Mouse (Mus musculus) thymus, adult 2 months (tissue): ENCODE measurements around the gene S100b. TPM values are rescaled to one million over a fixed set of nuclear protein-coding genes. Genes with fewer than 3 reads are reported as not detected.

Experiments used
- DNase-seq: peaks from one replicate; pipeline ENCODE4 v3.0.0; 2021
- H3K27ac ChIP-seq: fragments of 200-500 bp; 2 replicates; pipeline ENCODE4 v1.5.1; 2012; ENCODE audit warnings: low read length, control low read depth; ENCODE audit not compliant: control insufficient read depth, insufficient read depth
- H3K27me3 ChIP-seq: fragments of 200-500 bp; 2 replicates; pipeline ENCODE4 v1.6.1; 2012; ENCODE audit warnings: mild to moderate bottlenecking, low read length, moderate library complexity, mixed read lengths; ENCODE audit not compliant: control insufficient read depth, insufficient read depth
- H3K36me3 ChIP-seq: fragments of 200-500 bp; 2 replicates; pipeline ENCODE4 v1.6.1; 2012; ENCODE audit warnings: mild to moderate bottlenecking, low read length, moderate library complexity; ENCODE audit not compliant: control insufficient read depth, insufficient read depth
- H3K4me1 ChIP-seq: fragments of 200-500 bp; replicated peaks from 2 replicates; pipeline ENCODE4 v1.6.1; 2012; ENCODE audit warnings: low read length; ENCODE audit not compliant: control insufficient read depth, insufficient read depth
- H3K4me3 ChIP-seq: fragments of 200-500 bp; 2 replicates; pipeline ENCODE4 v1.5.1; 2012; ENCODE audit warnings: mild to moderate bottlenecking, low read length, control low read depth, moderate library complexity; ENCODE audit not compliant: control insufficient read depth, insufficient read depth
- CTCF ChIP-seq: fragments of 200-500 bp; IDR thresholded peaks from 2 replicates; pipeline ENCODE4 v1.5.1; 2012; ENCODE audit warnings: mild to moderate bottlenecking, control low read depth, low read length, moderate library complexity, borderline replicate concordance; ENCODE audit not compliant: control insufficient read depth, poor library complexity, insufficient read depth; ENCODE audit errors: extremely low read depth
- POLR2A ChIP-seq: fragments of 200-500 bp; IDR thresholded peaks from 2 replicates; pipeline ENCODE4 v1.6.1; 2012; ENCODE audit warnings: mild to moderate bottlenecking, low read length, control low read depth, moderate library complexity; ENCODE audit not compliant: control insufficient read depth, poor library complexity, insufficient read depth; ENCODE audit errors: extremely low read depth
- WGBS: fragments of 180-500 bp; shearing (Covaris S2); methylation state at CpG from one replicate; pipeline ENCODE4 v1.1.7; 2018; 5-methylcytosine and 5-hydroxymethylcytosine counted together
- polyA plus RNA-seq: library from polyadenylated mRNA; depleted of rRNA; stranded (reverse); fragments of >200 nt; gene quantifications from 2 replicates; pipeline ENCODE4 v1.2.3, GENCODE M21; 2012; rRNA removed

Gene S100b
- 0.66 and 1.2 TPM in 2 replicates for polyA plus RNA-seq

DNA sequence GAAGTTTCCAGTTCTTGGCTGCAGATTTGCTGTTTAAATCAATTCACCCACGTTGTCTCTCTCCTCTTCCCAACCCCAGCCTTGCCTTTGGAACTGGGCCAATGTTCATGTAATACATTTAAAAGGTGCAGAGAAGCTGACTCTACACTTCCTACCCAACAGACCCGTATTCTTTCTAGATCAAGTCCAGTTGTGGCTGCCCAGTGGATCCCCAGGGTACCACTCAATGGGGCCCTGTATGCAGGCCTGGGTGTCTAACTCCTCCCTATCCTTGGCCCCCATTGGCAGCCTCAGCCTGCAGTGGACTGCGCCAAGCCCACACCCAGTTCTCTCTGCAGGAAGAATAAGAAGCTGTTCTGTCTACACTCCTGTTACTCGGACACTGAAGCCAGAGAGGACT, at the start of gene S100b:
Gene S100b (plus strand): TSS at position 318 of the 400 bp plus-strand sequence.
- peaks cover 14% of the 10 kb centered on the region for H3K4me1 ChIP-seq
- 66% methylated on average over 4 of the region's 4 CpGs for WGBS
- H3K27ac ChIP-seq = no peak within 1 kb of the TSS
- TF ChIP-seq POLR2A (no peak), CTCF (no peak)
- DNase-seq = no peak
- H3K36me3 ChIP-seq = no peaks in the 10 kb centered on the region
- H3K4me3 ChIP-seq = no peak within 1 kb of the TSS
- no peaks in the 10 kb centered on the region for H3K27me3 ChIP-seq

DNA sequence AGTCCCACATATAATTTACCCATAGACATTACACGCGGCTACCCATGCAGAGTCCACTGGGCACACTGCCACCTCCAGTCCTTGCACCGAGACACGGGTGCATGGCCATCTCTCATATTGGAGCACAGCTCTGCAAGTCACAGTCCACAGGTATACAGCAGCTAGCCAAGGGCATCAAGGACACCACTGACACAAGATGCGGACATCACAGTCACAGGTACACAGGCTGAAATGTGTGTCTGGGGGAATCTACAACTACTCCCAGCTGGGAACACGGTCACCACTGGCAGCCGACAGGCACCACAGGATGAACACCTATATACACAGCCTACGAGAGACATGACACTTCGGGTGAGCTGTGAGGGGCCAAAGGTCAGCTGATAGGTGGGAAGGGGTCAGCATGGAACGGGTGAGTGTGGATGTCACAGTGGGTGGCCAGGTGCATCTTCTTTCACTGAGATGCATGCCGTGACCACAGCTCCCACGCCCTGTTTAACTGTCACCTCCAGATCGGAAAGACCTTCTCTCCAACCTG, 46.3 kb upstream of the S100b start:
- WGBS = 96% methylated on average over 13 of the region's 13 CpGs
- no peaks in the 10 kb centered on the region for H3K27me3 ChIP-seq
- H3K4me1 ChIP-seq = no peaks in the 10 kb centered on the region
- H3K4me3 ChIP-seq = no peak overlapping the region
- TF ChIP-seq POLR2A (no peak), CTCF (no peak)
- DNase-seq = no peak
- no peak overlapping the region for H3K27ac ChIP-seq
- no peaks in the 10 kb centered on the region for H3K36me3 ChIP-seq

DNA sequence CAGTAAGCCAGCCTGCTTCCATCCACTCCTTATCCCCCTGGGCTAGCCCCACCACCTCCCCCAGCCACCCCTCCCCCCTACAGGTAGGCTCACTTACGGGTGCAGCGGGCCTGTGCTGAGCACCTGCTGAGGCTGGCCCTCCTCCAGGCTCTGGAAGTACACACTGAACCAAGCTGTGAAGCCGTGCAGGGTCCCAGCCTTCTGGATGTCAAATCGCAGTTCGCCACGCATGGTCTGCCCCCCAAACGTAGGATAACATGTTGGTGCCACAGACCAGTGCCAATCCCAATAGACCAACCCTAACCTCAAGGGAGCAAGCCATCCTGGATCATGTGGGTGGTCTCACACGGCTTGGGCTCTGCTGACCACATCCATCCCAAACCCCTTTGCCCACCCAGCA, 44.4 kb upstream of the S100b start:
- 95% methylated on average over 8 of the region's 8 CpGs for WGBS
- TF ChIP-seq POLR2A = no peak
- TF ChIP-seq CTCF = no peak
- Histone ChIP-seq H3K36me3 (no peaks in the 10 kb centered on the region), H3K4me3 (no peak overlapping the region), H3K27ac (no peak overlapping the region), H3K27me3 (no peaks in the 10 kb centered on the region), H3K4me1 (no peaks in the 10 kb centered on the region)
- no peak for DNase-seq

DNA sequence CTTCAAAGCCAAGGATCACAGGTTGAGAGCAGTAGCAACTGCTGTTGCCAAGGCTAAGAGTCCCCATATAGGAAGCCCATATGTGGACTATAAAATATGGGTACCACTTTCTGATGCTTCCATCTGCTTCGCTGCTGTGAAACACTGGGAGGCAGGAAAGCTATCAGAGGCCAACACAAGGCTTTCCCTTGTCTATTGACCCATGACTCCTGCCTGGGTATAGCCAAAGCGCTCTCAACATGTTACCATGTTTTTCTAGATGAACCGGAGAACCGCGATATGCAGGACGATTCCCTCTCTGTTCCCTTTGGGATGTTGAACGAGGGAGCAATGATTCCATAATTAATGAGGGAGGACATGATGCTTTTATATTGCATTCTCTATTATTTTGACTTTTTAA, 42.8 kb upstream of the S100b start:
- Histone ChIP-seq H3K4me3 (no peak overlapping the region), H3K27ac (no peak overlapping the region), H3K36me3 (no peaks in the 10 kb centered on the region), H3K27me3 (no peaks in the 10 kb centered on the region), H3K4me1 (no peaks in the 10 kb centered on the region)
- 98% methylated on average over 7 of the region's 7 CpGs for WGBS
- DNase-seq = no peak
- no peak for TF ChIP-seq POLR2A
- TF ChIP-seq CTCF = no peak

DNA sequence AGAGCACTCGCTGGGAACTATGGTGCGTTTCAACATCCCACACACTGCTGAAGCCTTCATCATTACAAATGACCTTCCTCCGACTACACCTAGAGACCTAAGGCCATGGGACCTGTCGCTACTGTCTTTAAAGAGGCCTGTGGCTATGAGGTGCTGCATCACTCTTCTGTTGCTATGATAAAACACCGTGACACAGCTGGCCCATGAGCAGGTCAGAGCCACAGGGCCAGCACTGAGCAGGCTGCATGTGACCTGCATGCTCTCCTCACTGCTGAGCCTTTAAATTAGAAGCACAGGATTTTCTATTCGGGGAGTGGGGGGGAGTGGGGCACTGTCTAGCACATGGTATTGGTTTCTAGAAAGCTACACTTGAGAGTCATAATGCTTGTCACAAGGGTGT, 41.5 kb upstream of the S100b start:
- Histone ChIP-seq H3K36me3 (no peaks in the 10 kb centered on the region), H3K27me3 (no peaks in the 10 kb centered on the region), H3K4me1 (no peaks in the 10 kb centered on the region), H3K4me3 (no peak overlapping the region), H3K27ac (no peak overlapping the region)
- 98% methylated on average over 6 of the region's 6 CpGs for WGBS
- no peak for DNase-seq
- TF ChIP-seq CTCF (no peak), POLR2A (no peak)

DNA sequence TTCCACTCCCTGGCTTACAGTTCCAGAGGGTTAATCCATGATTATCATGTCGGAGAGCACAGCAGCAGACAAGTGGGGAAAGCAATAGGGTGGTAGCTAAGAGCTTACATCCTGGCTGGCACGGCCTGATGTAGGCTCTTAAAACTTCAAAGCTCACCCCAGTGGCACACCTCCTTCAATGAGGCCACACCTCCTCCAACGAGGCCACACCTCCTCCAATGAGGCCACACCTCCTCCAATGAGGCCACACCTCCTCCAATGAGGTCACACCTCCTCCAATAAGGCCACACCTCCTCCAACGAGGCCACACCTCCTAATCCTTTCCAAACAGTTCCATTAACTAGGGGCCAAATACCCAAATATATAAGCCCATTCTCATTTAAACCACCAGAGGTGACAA, 39.5 kb upstream of the S100b start:
- DNase-seq = no peak
- 91% methylated on average over 4 of the region's 4 CpGs for WGBS
- Histone ChIP-seq H3K27me3 (no peaks in the 10 kb centered on the region), H3K27ac (no peak overlapping the region), H3K4me1 (no peaks in the 10 kb centered on the region), H3K4me3 (no peak overlapping the region), H3K36me3 (no peaks in the 10 kb centered on the region)
- TF ChIP-seq POLR2A = no peak
- no peak for TF ChIP-seq CTCF

DNA sequence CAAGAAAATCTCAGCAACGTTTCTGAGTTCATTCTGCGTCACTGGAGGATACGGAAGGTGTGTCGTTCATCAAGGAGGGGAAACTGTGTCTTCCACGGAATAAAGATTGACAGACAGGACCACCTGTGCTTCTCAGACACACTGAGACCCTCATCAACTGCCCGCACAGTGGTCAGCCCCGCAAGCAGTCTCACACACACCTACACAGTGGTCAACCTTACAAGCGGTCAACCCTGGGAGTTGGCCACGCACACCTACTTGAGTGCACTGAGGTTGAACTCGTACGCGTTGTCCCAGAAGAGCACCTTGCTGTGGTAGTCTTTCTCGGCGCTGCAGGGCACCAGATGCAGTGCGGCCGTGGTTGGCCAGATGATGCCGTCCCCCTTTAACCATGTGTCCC, 36.6 kb upstream of the S100b start:
- DNase-seq = no peak
- H3K36me3 ChIP-seq = no peaks in the 10 kb centered on the region
- no peaks in the 10 kb centered on the region for H3K4me1 ChIP-seq
- H3K27ac ChIP-seq = no peak overlapping the region
- TF ChIP-seq CTCF (no peak), POLR2A (no peak)
- WGBS = 97% methylated on average over 17 of the region's 17 CpGs
- no peaks in the 10 kb centered on the region for H3K27me3 ChIP-seq
- no peak overlapping the region for H3K4me3 ChIP-seq
